Mouse (Mus musculus): ENCODE data around the gene Snapc5.

DNA sequence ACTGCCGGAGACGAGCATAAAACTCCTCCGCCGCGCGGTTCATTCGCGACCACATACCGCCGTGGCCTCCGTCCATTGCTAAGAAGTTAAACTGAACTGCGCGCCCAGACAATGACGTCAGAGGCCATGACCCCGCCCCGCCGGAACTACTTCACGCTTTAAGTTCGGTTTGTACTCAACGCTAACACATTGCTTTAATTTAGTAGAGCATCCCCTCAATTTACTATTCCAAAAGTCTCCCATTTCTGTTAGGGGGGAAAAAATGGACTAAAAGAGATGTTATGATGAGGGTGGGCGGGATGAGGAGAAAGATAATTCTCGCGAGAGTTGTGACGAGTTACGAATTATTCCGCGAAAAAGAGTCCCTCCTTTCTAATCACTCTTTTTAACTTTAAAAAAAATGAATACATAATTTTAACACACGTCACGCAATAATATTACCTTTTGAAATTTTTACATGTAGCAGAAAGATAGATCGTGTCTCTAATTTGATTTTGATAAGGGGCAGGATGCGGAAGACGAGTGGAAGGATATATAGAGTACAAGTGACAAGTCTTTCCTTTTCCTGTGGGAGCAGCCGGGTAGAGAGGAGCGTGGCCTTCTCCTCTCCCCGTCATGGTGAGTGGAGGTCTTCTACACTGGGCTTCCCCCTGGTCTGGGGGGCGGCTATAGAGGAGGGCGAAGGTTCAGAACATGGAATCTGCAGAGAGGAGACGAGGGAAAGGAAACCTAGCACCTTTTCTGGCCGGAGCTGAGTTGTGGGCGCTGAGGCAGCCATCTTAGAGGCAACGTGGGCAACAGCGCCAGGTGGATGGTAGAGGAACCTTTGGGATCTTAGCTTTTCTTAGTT is 6.0 kb upstream of the Snapc5 start, which contains the start of the genes Zwilch and Rpl4:
- TF ChIP-seq CTCF (IDR thresholded peaks at IDR 0.05; ENCODE audit: low read depth) (no peak), EP300 (IDR thresholded peaks at IDR 0.05; ENCODE audit: low read depth) (peak; percentile 94)

All from liver, postnatal 0 days (tissue).